ENCODE assay signal across 17 mouse cellular contexts in the genomic region with DNA sequence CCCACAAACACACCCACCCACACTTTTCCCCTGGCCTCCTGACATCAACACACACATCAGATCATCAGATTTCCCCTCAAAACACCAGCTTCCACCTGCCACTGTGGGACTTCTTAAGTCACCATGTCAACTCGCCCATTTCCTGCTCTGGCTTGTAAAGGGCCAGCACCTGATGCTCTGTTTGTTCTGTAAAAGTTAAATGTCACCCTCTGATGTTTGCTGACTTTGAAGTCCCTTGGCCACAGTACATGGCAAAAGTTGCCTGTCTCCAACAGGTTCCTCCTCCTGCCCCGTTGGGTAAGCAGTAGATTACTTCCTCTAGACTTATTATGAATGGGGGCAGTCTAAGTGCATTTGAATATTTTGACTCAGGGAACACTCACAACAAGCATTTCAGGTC.
DNase-seq lines count a peak whose midpoint lies in the region; ATAC-seq and TF ChIP-seq lines count a peak whose summit lies in the region.
"Had no signal": no experiment of that assay in that cellular context is flagged by ENCODE, and none has a peak within 500 bp of the region (broad histone marks: within the 10 kb centered on the region; RNA-seq: fewer than 3 reads in every experiment).

No protein-coding gene starts in this region.

- peak; percentile 74 for DNase-seq in A20 (ENCODE audit: low read depth, low spot score)
- peak; percentile 75 for DNase-seq in thymus, postnatal 0 days (ENCODE audit: low spot score)
- no peak for DNase-seq in left cerebral cortex, postnatal 25 days (ENCODE audit: low spot score in 2 of 2)
- DNase-seq in embryo, embryonic 11 days: no peak
- DNase-seq in lung, adult 2 months: no peak
- DNase-seq: cerebellum, postnatal 10 days; heart, postnatal 4 days; kidney, adult 8-10 months; kidney, postnatal 36 days; liver, postnatal 0 days; lung, postnatal 4 days had no signal

- ATAC-seq in CD4-positive, CD25-positive, alpha-beta regulatory T cell, adult 4 months: peak; percentile 90
- ATAC-seq in inflammation-experienced regulatory T-cells, adult 6 months: peak; percentile 90
- ATAC-seq: forebrain, embryonic 14.5 days; liver, postnatal 0 days; midbrain, embryonic 15.5 days; Patski had no signal

- 42% methylated on average over 2 of the region's 2 CpGs for WGBS in lung, adult 2 months

- no peaks in the 10 kb centered on the region for H3K4me1 ChIP-seq in lung, adult 2 months (ENCODE audit: control insufficient read depth, insufficient read depth, low read length)

- H3K4me3 ChIP-seq in lung, adult 2 months (replicated peaks; ENCODE audit: extremely low read depth, low read depth, low read length): no peak overlapping the region
- H3K4me3 ChIP-seq: heart, embryonic 12.5 days; midbrain, embryonic 15.5 days had no signal

- TF ChIP-seq CTCF in lung, adult 2 months (IDR thresholded peaks at IDR 0.05; ENCODE audit: insufficient read depth, low read length): no peak

- TF ChIP-seq POLR2A in lung, adult 2 months (IDR thresholded peaks at IDR 0.05; ENCODE audit: borderline replicate concordance, extremely low read depth, low read depth, low read length): no peak

- intact Hi-C loops in left cerebral cortex, postnatal 25 days (cut with DNase I): no loop called here

Comparison
In these comparisons a context has a peak if more than half of its experiments do, and no peak if none do; other contexts are left out.
1. DNase-seq: peak in A20 (single experiment) and thymus, postnatal 0 days (single experiment); none in left cerebral cortex, postnatal 25 days (0 of 2), embryo, embryonic 11 days (single experiment) and lung, adult 2 months (single experiment).